Mouse (Mus musculus): ENCODE data around the gene Slc25a29. TPM values are rescaled to one million over a fixed set of nuclear protein-coding genes. Genes with fewer than 3 reads are reported as not detected.

The Slc25a29 gene
- polyA plus RNA-seq (2014; fragmentation: Nextera tagmentation; extraction: Ambion mirVana): 2.9 and 3.9 TPM in 2 replicates

DNA sequence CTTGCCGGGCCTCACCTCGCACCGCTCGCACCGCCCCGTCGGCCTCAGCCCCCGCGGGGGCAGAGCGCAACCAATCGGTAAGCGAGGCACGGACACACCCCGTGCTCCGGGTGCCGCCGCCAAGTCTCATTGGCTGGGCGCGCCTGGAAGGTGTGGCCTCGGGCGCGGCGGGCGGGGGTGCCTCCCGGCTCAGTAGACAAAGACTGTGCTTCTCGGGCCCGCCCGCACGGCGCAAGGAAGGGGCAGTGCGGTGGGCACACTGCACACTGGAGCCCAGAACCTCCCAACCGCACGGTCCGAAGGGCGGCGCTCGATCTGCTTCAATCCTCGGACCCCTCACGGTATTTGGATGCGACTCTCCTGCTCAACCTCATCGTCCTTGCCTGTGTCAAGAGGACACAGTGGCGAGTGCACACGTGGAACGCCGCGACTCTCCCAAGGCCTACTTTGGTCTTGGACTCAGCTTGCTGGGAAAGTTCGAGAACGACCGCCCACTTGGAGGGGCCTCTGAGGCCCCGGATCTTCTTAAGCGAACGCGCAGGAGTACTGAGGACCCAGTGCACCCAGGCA is at the start of gene Slc25a29, which contains the start of gene Slc25a47:
Slc25a29 (minus strand) TSS at position 44 of the 570 bp plus-strand sequence.
Slc25a47 (plus strand) TSS at position 207 of the 570 bp plus-strand sequence.
- DNase-seq (ENCODE audit: low spot score): peak; percentile 94
- under 1% methylated on average over 53 of the region's 53 CpGs for WGBS
- H3K36me3 ChIP-seq (ENCODE audit: control insufficient read depth, insufficient read depth, low read length): peaks cover 6% of the 10 kb centered on the region; the same call in 1 of the 2 replicates
- H3K4me1 ChIP-seq (replicated peaks; ENCODE audit: control insufficient read depth, insufficient read depth, low read length): peaks cover 25% of the 10 kb centered on the region
- peak within 1 kb of the TSS; percentile 66 for H3K4me3 ChIP-seq (ENCODE audit: low read depth, low read length)
- H3K9ac ChIP-seq (ENCODE audit: low read depth, low read length): peak within 1 kb of the TSS; percentile 78
- H3K27me3 ChIP-seq (replicated peaks; ENCODE audit: control insufficient read depth, insufficient read depth, low read length): no peaks in the 10 kb centered on the region
- peak within 1 kb of the TSS; percentile 100 for H3K4me2 ChIP-seq
- peak within 1 kb of the TSS; percentile 76 for H3K27ac ChIP-seq (ENCODE audit: low read depth, low read length)
- no peaks in the 10 kb centered on the region for H3K9me3 ChIP-seq (ENCODE audit: control insufficient read depth, low read length)
- ATAC-seq (replicated peaks; ENCODE audit: low FRiP score): peak; percentile 99

DNA sequence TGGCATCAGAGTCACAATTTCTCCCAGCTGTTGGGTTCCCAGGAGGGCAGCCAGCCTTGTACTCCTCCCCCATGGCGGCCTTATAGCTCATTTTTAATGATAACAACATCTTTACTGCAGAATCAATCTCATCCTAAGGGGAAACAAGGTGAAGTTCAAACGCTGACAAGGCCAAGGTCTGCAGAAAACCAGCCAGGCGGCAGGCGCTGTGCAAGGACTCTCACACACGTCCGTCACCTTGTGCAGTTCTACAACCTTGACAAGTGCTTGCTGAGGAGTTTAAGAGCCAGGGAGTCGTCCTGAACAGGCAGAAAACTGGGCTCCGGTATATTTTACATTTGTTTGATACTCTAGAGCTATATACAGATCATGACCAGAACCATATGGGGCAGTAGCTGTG is 47.1 kb upstream of the Slc25a29 start:
- Histone ChIP-seq H3K27me3 (replicated peaks; ENCODE audit: control insufficient read depth, insufficient read depth, low read length) (no peaks in the 10 kb centered on the region), H3K36me3 (ENCODE audit: control insufficient read depth, insufficient read depth, low read length) (peaks cover 31% of the 10 kb centered on the region), H3K4me2 (no peak overlapping the region), H3K27ac (ENCODE audit: low read depth, low read length) (no peak overlapping the region), H3K4me1 (replicated peaks; ENCODE audit: control insufficient read depth, insufficient read depth, low read length) (no peaks in the 10 kb centered on the region), H3K4me3 (ENCODE audit: low read depth, low read length) (no peak overlapping the region), H3K9ac (ENCODE audit: low read depth, low read length) (no peak overlapping the region), H3K9me3 (ENCODE audit: control insufficient read depth, low read length) (no peaks in the 10 kb centered on the region)
- DNase-seq (ENCODE audit: low spot score) (no peak), ATAC-seq (replicated peaks; ENCODE audit: low FRiP score) (no peak)
- 91% methylated on average over 8 of the region's 8 CpGs for WGBS

DNA sequence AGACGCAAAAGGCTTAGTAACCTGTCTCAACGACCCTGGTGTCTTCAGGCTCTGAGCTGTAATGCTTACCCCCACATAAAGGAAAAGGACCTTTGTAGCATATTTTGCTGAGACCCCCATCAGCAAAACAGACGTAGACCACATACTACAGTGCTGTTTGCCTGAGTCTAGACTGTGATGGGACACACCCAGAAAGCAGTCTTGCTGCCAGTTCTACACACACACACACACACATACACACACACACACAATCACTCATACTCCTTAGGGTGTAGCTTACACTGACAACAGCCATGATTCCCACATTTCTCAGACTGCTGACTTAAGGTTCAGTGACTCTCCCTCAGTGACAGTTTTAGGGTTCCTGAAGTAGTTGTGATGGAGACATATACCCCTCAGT is 45.5 kb upstream of the Slc25a29 start:
- WGBS: 88% methylated on average over 3 of the region's 3 CpGs
- DNase-seq (ENCODE audit: low spot score) (no peak), ATAC-seq (replicated peaks; ENCODE audit: low FRiP score) (no peak)
- no peak overlapping the region for H3K4me2 ChIP-seq
- H3K27me3 ChIP-seq (replicated peaks; ENCODE audit: control insufficient read depth, insufficient read depth, low read length): no peaks in the 10 kb centered on the region
- no peaks in the 10 kb centered on the region for H3K4me1 ChIP-seq (replicated peaks; ENCODE audit: control insufficient read depth, insufficient read depth, low read length)
- H3K27ac ChIP-seq (ENCODE audit: low read depth, low read length): no peak overlapping the region
- no peak overlapping the region for H3K9ac ChIP-seq (ENCODE audit: low read depth, low read length)
- no peak overlapping the region for H3K4me3 ChIP-seq (ENCODE audit: low read depth, low read length)
- no peaks in the 10 kb centered on the region for H3K9me3 ChIP-seq (ENCODE audit: control insufficient read depth, low read length)
- H3K36me3 ChIP-seq (ENCODE audit: control insufficient read depth, insufficient read depth, low read length): peaks cover 22% of the 10 kb centered on the region

DNA sequence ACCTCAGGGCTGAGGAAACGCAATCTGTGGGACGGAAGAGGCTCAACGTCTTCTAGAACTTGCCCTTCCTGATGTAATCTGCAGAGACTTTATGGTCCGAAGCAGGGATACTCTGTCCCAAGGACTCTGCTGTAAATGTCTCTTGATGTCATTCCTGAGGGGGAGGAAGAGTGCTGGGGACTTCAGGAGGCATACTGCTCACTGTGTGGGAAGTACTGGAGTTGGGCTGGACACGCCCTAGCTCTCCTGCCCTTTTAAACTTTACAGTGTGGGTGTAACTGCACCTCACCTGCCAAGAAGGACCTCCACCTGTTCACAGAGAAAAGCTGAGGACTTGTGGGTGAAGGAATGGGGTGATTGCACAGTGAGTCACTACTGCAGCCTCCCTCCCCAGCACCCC is 44.9 kb upstream of the Slc25a29 start:
- ATAC-seq (replicated peaks; ENCODE audit: low FRiP score) (no peak), DNase-seq (ENCODE audit: low spot score) (no peak)
- 94% methylated on average over 5 of the region's 5 CpGs for WGBS
- Histone ChIP-seq H3K36me3 (ENCODE audit: control insufficient read depth, insufficient read depth, low read length) (peaks cover 25% of the 10 kb centered on the region; the same call in 1 of the 2 replicates), H3K4me2 (no peak overlapping the region), H3K9ac (ENCODE audit: low read depth, low read length) (no peak overlapping the region), H3K9me3 (ENCODE audit: control insufficient read depth, low read length) (no peaks in the 10 kb centered on the region), H3K27me3 (replicated peaks; ENCODE audit: control insufficient read depth, insufficient read depth, low read length) (no peaks in the 10 kb centered on the region), H3K4me1 (replicated peaks; ENCODE audit: control insufficient read depth, insufficient read depth, low read length) (no peaks in the 10 kb centered on the region), H3K4me3 (ENCODE audit: low read depth, low read length) (no peak overlapping the region), H3K27ac (ENCODE audit: low read depth, low read length) (no peak overlapping the region)

DNA sequence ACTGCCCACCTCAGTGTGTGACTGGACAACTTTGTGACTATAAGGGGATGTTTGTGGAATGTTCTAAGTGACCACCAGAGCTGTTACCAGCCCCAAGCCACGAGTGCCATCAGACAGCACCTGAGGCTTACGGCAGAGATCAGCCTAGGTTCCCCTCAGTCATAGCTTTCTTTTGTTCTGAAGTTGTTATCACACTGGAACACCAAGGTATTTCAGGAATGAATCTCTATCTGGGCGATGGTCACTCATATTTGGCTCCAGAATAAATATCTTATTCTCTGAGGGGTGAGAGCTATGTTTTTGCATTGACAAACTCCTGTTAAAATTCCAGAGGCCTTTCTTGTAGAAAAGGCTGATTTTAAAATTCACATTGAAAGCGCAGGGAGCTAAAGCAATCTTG is 43.5 kb upstream of the Slc25a29 start:
- Histone ChIP-seq H3K27me3 (replicated peaks; ENCODE audit: control insufficient read depth, insufficient read depth, low read length) (no peaks in the 10 kb centered on the region), H3K36me3 (ENCODE audit: control insufficient read depth, insufficient read depth, low read length) (peaks cover 27% of the 10 kb centered on the region; the same call in 1 of the 2 replicates), H3K27ac (ENCODE audit: low read depth, low read length) (no peak overlapping the region), H3K9me3 (ENCODE audit: control insufficient read depth, low read length) (no peaks in the 10 kb centered on the region), H3K9ac (ENCODE audit: low read depth, low read length) (no peak overlapping the region), H3K4me2 (no peak overlapping the region), H3K4me1 (replicated peaks; ENCODE audit: control insufficient read depth, insufficient read depth, low read length) (no peaks in the 10 kb centered on the region), H3K4me3 (ENCODE audit: low read depth, low read length) (no peak overlapping the region)
- ATAC-seq (replicated peaks; ENCODE audit: low FRiP score) (no peak), DNase-seq (ENCODE audit: low spot score) (no peak)
- 90% methylated on average over 4 of the region's 4 CpGs for WGBS

DNA sequence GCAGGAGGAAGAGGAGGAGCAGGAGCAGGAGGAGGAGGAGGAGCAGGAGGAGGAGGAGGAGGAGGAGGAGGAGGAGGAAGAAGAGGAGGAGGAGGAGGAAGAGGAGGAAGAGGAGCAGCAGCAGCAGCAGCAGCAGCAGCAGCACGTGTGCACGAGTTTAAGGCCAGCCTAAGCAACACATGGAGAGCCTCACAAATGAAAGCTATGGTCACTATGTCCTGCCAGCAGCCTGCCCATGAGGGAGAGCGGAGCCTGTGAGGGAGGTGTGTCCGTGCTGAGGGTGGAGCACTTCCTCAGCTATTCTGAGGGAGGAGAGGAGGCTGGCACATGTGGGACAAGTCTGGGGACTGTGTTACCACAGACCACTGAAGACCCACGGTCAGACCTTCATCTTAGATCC is 37.4 kb upstream of the Slc25a29 start:
- ATAC-seq (replicated peaks; ENCODE audit: low FRiP score) (no peak), DNase-seq (ENCODE audit: low spot score) (no peak)
- Histone ChIP-seq H3K27me3 (replicated peaks; ENCODE audit: control insufficient read depth, insufficient read depth, low read length) (no peaks in the 10 kb centered on the region), H3K36me3 (ENCODE audit: control insufficient read depth, insufficient read depth, low read length) (peaks cover 35% of the 10 kb centered on the region), H3K4me3 (ENCODE audit: low read depth, low read length) (no peak overlapping the region), H3K4me2 (no peak overlapping the region), H3K27ac (ENCODE audit: low read depth, low read length) (no peak overlapping the region), H3K9me3 (ENCODE audit: control insufficient read depth, low read length) (no peaks in the 10 kb centered on the region), H3K4me1 (replicated peaks; ENCODE audit: control insufficient read depth, insufficient read depth, low read length) (no peaks in the 10 kb centered on the region), H3K9ac (ENCODE audit: low read depth, low read length) (no peak overlapping the region)
- 78% methylated on average over 5 of the region's 5 CpGs for WGBS

DNA sequence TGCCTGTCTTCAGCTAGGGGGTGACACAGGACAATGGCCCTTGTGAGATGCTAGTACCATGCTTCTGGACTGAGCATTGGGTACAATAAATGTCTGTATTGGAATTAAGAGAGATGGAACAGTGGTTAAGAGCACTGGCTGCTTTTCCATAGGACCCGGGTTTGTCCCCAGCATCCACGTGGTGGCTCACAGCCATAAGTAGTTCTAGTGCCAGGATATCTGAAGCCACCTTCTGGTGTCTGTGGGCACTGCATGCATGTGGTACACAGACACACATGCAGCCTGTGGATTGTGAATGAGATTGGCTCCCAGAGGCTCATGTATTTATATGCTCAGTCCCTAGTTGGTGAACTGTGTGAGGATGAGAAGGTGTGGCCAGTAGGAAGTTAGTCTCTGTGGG is 33.9 kb upstream of the Slc25a29 start:
- Histone ChIP-seq H3K27ac (ENCODE audit: low read depth, low read length) (no peak overlapping the region), H3K4me1 (replicated peaks; ENCODE audit: control insufficient read depth, insufficient read depth, low read length) (no peaks in the 10 kb centered on the region), H3K36me3 (ENCODE audit: control insufficient read depth, insufficient read depth, low read length) (peaks cover 39% of the 10 kb centered on the region), H3K27me3 (replicated peaks; ENCODE audit: control insufficient read depth, insufficient read depth, low read length) (no peaks in the 10 kb centered on the region), H3K4me3 (ENCODE audit: low read depth, low read length) (no peak overlapping the region), H3K9ac (ENCODE audit: low read depth, low read length) (no peak overlapping the region), H3K9me3 (ENCODE audit: control insufficient read depth, low read length) (no peaks in the 10 kb centered on the region), H3K4me2 (no peak overlapping the region)
- no peak for DNase-seq (ENCODE audit: low spot score)
- ATAC-seq (replicated peaks; ENCODE audit: low FRiP score): no peak
- 87% methylated on average over 2 of the region's 2 CpGs for WGBS

DNA sequence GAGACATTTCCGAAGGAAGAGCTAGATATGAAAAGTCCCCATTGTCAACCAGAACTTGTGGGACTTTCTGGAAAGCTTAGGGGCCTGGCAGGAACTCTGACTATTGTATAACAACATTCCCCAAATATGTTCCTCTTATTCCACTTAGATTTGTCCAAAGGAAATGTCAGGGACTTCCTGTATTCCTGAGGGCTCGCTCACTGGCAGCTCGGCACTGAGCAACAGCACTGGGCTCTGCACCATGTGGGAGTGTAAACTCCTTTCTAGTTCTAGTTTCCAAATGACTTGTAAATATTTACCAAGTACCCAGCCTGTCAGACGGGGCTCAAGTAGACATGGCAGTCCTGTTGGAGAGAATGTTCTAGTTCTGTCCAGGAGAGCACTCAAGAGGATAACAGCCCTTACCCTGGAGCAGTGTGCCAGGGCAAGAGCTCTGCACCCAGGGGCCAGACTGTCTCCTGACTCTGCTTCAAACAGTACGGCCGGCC is 29.4 kb upstream of the Slc25a29 start:
- no peak overlapping the region for H3K27ac ChIP-seq (ENCODE audit: low read depth, low read length)
- no peaks in the 10 kb centered on the region for H3K27me3 ChIP-seq (replicated peaks; ENCODE audit: control insufficient read depth, insufficient read depth, low read length)
- no peaks in the 10 kb centered on the region for H3K4me1 ChIP-seq (replicated peaks; ENCODE audit: control insufficient read depth, insufficient read depth, low read length)
- no peaks in the 10 kb centered on the region for H3K9me3 ChIP-seq (ENCODE audit: control insufficient read depth, low read length)
- H3K9ac ChIP-seq (ENCODE audit: low read depth, low read length): no peak overlapping the region
- ATAC-seq (replicated peaks; ENCODE audit: low FRiP score) (no peak), DNase-seq (ENCODE audit: low spot score) (no peak)
- H3K4me3 ChIP-seq (ENCODE audit: low read depth, low read length): no peak overlapping the region
- H3K36me3 ChIP-seq (ENCODE audit: control insufficient read depth, insufficient read depth, low read length): peaks cover 59% of the 10 kb centered on the region
- 81% methylated on average over 6 of the region's 6 CpGs for WGBS
- H3K4me2 ChIP-seq: no peak overlapping the region

DNA sequence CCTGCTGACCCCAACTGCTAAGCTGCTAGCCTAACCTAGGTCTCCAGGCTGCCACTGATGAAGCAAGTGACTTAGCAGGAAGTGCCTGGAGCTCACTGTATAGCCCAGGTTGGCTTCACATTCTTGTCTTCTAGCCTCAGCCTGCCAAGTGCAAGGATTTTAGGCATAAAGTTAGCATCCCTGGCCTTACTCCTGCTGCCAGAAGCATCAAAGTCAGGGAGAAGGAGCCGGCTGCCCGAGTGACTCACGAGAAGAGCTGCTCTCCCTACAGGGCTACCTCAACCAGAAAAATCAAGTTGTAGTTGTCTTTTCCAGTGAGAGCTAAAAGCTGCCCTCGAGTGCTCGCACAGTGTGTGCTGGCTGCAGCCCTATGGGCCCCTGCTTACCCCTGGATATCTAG is 22.8 kb upstream of the Slc25a29 start:
- Histone ChIP-seq H3K4me2 (no peak overlapping the region), H3K4me1 (replicated peaks; ENCODE audit: control insufficient read depth, insufficient read depth, low read length) (no peaks in the 10 kb centered on the region), H3K27ac (ENCODE audit: low read depth, low read length) (no peak overlapping the region), H3K9me3 (ENCODE audit: control insufficient read depth, low read length) (no peaks in the 10 kb centered on the region), H3K9ac (ENCODE audit: low read depth, low read length) (0 out of 2 replicates have a peak overlapping the region, but pooled peaks have one; percentile 37), H3K27me3 (replicated peaks; ENCODE audit: control insufficient read depth, insufficient read depth, low read length) (no peaks in the 10 kb centered on the region), H3K36me3 (ENCODE audit: control insufficient read depth, insufficient read depth, low read length) (peaks cover 21% of the 10 kb centered on the region), H3K4me3 (ENCODE audit: low read depth, low read length) (no peak overlapping the region)
- ATAC-seq (replicated peaks; ENCODE audit: low FRiP score): no peak
- WGBS: 81% methylated on average over 5 of the region's 5 CpGs
- no peak for DNase-seq (ENCODE audit: low spot score)

All from liver, embryonic 11.5 days (tissue).